Mouse (Mus musculus): ENCODE data around the gene Nrp1.

Nrp1 gene

DNA sequence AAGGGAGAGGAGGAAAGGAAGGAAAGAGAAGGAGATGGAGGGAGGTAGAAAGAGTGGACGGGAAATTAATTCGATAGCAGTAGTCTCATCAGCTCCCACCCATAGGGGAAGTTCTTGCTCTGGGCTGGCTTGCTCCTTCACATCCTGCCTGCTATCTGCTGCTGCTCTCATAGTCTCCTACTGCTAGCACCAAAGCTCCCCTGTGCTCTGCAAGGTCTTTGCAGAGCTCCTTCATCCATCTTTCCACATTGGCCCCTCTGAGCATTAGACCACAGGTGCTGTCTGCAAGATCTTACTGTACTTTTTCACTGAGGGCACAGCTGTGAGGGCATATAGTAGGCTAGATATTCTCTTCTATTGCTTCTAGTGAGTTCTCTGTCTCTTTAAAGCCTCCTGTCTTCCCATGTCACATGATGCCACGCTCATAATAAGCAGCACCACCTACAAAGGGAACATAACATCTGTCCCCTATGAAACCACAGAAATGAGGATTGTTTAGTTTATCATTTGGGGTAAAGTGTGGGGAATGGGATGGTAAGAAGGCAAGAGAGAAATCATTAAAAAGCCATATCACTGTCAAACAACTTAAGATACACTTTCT lies 158.5 kb downstream of the Nrp1 start:
- DNase-seq, result no peak

GRCm38 (mm10) chr8:128517546-128518102 lies 159.2 kb downstream of the Nrp1 start:
- DNase-seq, result no peak

GRCm38 (mm10) chr8:128519366-128519765 lies 161.0 kb downstream of the Nrp1 start:
- DNase-seq, result peak in 1 of 2 experiments; percentile 7

GRCm38 (mm10) chr8:128523825-128524224 lies 165.4 kb downstream of the Nrp1 start:
- DNase-seq, result peak; percentile 4 to 11

DNA sequence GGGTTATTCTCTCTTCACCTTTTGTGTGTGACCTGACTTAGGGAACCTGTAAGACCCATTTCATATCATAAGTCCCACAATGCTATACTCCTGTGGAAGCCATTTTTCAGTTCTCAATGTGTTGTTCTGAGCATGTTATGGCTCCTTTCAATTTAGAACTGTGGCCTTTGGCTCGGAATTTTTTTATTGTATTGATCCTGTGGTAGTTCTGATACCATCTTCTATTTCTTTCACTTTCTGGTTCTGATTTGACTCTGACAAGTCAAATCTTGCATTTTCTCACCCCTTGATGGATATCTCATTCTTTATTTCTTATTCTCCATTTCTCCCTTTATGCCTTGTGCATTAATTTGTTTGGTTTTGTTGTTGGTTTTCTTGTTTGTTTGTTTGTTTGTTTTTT lies 167.5 kb downstream of the Nrp1 start:
- no peak for DNase-seq

- no peak for DNase-seq
Measured at GRCm38 (mm10) chr8:128528591-128529383, 170.4 kb downstream of the Nrp1 start.

DNA sequence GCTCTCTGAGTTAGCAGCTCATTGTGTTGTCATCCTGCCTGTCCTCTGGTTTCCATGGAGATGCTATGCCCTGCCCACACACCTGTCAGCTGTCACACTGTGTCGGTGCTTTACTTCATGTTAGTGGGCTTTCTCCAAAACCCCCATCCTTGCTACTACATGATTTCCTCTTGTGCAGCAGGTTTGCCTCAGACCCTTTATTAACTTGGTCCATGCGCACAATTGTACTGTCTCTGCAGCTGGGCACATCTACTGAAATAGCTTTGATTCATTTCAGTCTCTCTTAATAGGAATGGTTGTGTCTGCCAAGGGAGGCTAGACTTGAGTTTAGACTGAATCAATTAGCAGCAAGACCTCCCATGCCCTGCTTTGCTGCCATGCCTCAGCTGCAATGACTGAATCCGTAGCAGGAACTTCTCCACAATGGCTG lies 176.1 kb downstream of the Nrp1 start:
- no peak for DNase-seq

- DNase-seq, result no peak
Measured at GRCm38 (mm10) chr8:128535685-128536084, 177.3 kb downstream of the Nrp1 start.

DNA sequence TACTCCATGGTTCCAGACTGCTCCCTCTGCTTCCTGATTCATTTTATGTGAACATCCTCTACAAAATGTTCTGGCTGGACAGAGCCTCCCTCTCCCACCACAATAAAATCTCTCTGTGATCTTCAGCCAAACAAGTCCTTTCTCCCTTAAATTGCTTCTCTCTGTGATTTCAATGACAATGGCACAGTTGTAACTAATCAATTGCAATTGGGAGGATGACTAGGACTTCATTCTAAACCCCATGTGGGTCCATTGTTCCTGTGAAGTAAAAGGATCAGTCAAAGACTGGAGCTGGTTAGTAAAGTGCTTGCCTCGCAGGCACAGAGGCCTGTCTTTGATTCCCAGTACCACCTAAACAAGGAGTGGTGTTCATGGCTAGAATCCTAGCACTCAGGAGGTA lies 180.0 kb downstream of the Nrp1 start:
- no peak for DNase-seq

- no peak for DNase-seq
Measured at GRCm38 (mm10) chr8:128541355-128542090, 183.1 kb downstream of the Nrp1 start.

DNA sequence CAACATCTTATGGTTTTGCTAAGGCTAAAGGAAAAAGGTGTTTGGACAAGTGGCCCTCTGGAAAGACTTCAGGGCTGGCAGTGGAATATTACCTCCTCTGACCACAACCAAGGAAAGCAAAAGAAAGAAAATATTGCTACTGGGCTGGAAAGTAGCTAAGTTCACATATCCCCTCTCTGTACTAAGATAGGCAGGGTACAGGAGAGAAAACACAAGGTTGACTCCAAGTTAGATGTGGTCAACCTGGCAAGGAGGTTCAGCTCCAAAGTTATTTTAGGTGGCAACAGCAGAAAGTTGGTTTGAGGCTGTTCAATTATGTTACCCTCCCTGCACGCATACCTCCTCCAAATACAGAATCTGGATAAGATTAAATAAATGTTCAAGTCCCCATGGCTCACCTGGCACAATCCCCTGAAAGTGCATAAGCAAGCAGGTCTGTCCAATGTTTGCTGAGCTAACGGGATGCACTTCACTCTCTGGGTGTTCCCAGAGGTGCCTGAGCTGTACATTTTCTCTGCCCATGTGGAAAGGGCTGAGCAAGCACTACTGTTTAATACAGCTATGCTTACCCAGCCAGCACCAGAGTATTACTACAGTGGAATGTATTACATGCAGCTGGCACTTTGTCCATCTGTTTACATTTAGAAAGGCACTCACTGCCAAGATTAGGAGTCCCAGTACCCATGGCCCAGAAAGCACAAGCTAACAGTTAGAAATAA lies 185.9 kb downstream of the Nrp1 start:
- DNase-seq, result no peak

GRCm38 (mm10) chr8:128546287-128546686 lies 187.9 kb downstream of the Nrp1 start:
- DNase-seq, result no peak

DNA sequence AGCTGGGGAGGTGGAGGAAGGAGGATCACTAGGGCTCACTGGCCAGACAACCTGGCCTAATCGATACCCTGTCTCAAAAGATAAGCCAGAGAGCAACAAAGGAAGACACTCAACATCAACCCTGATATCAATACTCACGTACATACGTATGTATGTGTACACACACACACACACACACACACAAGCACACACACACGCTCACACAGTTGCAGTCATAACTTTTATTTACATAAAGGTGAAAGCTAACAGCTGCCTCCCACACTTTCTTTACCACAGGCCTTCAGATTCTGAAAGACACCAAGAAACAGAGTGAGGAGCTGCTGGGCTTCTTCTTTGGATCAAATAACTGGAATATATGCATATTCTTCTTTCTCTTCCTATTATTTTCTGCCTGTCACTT lies 189.0 kb downstream of the Nrp1 start:
- DNase-seq, result no peak

- DNase-seq, result no peak
Measured at GRCm38 (mm10) chr8:128549738-128550137, 191.3 kb downstream of the Nrp1 start.

GRCm38 (mm10) chr8:128551421-128552139 lies 193.2 kb downstream of the Nrp1 start:
- DNase-seq, result peak; percentile 45 to 61
